Mouse (Mus musculus): ENCODE results near the gene Eme1.
"Not testable (repeated sequence)": the region's sequence is repeated elsewhere in the genome, so short reads cannot be mapped to it uniquely, and the experiment has no call there.

The Eme1 gene

DNA sequence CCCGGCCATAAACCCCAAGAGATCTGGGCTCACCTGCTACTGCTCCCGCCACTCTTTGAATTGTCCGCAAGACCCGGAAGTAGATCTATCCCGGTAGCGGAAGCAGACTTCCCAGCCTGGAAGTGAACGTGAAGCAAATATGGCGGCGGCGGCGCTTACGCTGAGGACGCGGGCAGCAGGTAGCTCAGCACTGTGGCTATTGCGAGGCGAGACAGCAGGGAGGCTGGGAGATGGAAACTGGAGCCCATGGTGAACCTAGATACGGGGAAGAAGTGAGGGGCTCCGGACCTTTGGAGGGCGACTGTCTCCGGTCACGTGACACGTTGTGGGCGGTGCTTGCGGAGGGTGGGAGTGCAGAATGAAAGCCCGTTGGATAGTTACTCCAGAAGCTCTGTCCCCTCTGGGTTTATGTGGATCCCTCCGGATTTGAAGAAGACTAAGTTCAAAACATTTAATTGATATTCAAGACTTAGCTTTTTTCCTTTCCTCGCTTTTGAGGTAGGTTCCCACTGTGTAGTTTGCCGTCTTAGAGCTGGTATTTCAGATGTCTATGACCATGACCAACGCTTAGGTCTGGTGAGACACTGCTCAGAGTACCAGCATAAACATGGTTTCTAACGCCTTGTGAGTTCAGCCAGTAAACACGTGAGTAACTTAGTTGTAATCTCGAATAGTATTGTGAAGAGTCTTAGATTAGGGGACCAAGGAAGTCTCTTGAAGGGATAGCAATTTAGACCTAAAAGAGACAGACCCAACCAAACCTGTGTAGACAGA, at the start of gene Eme1, which contains the start of gene Mrpl27:
Gene Eme1 (minus strand): TSS at position 302 of the 774 bp plus-strand sequence.
Gene Mrpl27 (plus strand): TSS at position 105 of the 774 bp plus-strand sequence.
- DNase-seq, result peak; percentile 83

DNA sequence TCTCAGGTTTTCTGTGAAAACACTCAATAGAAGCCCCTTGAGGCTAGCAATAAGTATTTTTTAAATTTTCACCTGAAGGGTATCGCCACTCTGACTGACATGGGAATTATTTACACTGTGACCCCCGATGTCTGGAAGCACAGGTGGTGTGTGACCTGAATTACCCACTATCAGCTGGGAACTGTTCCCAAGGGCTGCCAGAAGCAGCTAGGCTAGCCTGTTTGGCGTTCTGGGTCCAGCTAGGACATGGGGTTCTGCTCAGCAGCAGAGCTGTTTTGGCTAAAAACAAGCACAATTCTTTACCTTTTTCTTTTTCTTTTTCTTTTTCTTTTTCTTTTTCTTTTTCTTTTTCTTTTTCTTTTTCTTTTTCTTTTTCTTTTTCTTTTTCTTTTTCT, 48.4 kb upstream of the Eme1 start:
- no peak for DNase-seq

DNA sequence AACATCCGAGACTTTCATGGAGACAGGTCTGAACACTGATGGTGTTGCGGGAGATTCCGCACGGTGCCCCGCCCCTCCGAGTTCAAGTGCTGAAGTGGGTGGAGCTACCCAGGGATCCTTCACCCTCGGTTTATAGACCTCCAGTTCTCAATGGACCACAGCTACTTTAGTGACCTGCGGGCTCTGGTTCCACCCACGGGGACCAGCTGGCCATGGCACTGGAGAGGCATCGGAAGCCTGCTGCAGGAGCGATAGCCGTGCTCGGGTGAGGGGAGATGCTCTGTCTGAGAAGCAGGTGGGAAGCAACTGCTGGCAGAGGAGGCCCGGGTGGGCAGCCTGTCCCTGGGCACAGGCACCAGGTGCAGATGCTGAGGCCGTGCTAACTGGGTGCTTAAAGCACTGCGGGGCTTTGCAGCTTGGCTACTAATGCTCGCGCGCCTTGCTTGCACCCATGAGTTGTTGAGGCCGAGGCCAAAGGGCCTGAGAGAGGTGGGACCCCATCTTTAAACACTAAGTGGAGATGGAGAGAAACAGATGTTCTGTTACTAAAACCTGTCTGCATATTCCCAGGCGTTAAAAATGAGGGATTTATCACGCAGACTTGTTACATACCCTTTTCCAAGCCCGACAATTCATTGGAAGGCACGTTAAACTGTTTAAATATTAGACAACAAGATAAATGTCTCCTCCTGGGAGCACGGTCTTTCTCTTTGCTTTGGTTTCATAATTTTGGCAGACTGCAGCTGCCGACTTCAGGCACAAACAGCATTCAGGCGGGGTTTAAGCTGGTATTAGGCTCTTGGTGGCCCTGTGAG, 47.8 kb upstream of the Eme1 start:
- no peak for DNase-seq

DNA sequence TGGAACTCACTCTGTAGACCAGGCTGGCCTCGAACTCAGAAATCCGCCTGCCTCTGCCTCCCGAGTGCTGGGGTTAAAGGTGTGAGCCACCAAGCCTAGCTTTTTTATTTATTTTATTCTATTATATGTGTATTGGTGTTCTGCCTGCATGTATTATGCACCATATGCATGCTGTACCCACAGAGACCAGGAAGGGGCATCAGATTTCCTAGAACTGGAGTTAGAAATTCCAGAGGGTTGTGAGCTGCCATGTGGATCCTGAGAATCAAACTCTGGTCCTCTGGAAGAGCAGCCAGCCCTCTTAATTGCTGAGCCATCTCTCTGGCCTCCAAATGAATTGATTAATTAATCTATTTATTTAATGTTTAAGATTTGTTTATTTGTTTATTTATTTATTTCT, 45.6 kb upstream of the Eme1 start:
- DNase-seq, result no peak

DNA sequence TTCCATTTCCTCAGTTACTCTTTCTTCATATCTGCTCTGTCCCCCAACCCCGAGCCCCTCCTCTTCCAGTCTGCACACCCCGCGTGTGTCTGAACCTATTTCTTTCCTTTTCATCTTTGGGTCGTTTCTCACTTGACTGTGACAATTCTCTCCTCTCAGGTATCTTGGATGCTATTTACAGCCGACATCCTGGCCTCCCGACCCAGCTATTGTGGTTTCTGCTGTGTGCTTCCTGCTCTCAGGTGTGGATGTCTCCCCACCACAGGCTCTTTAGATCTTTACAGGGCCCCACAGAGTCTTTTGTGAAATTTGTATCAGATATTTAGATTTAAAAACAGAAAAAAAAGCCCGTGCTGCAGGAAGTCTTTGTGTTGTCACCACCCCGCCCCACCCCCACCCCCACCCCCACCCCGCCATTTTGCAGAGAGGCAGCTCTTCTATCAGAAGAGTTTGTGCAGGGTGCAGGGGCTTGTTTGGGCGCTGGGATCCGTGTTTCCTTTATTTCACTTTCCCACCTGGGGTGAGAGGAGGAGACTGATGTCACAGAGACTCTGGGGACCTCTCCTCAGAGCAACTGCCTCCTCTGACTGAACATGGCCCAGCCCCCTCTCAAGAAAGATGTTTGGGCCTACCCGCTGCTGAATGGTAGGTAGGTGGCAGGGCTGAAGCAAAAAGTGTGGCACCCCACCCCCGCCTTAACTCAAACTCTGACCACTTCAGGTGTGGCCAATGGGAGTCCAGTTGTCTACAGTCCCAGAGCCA, 44.1 kb upstream of the Eme1 start:
- no peak for DNase-seq

DNA sequence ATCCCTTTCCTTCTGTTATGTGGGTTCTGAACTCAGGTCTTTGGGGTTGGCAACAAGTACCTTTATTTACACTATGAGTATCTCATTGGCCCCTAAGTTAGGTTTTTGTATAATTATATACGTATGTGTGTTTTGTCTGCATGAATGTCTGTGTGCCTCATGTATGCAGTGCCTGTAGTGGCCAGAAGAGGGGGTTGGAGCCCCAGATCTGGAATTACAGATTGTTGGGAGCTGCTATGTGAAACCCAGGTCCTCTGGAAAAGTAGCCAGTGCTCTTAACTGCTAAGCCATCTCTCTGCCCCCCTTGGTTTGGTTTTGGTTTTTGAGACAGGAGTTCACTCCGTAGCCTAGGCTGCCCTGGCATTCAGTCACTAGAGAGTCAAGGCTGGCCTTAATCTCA, 43.4 kb upstream of the Eme1 start:
- DNase-seq, result no peak

DNA sequence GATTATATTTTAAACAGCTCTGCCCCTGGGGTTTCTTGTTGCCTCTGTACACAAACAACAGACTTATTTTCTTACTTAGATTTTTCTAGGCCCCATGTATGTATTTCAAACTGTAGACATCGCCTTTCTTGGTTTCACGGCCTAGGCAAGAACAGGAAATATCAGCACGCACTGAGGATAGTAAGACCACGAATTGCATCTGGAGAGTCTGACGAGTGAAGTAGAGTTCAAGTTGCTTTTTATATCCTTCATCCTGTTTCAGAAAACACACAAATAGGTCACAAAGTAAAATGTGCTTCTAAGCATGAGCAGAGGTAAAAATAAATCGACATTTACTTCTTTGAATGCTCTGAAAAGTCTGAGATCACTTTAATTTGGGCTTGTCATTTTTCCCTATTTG, 41.7 kb upstream of the Eme1 start:
- DNase-seq, result no peak

DNA sequence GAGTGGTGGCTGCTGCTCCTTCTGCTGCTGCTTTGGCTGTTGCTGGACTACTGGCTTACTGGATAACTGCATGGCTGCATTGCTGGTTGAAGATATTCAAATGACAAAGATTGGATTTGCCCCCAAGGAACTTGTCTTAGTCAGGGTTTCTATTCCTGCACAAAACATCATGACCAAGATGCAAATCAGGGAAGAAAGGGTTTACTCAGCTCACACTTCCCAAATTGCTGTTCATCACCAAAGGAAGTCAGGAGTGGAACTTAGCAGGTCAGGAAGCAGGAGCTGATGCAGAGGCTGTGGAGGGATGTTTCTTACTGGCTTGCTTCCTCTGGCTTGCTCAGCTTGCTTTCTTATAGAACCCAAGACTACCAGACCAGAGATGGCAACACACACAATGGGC, 38.7 kb upstream of the Eme1 start:
- not testable (repeated sequence) for DNase-seq

DNA sequence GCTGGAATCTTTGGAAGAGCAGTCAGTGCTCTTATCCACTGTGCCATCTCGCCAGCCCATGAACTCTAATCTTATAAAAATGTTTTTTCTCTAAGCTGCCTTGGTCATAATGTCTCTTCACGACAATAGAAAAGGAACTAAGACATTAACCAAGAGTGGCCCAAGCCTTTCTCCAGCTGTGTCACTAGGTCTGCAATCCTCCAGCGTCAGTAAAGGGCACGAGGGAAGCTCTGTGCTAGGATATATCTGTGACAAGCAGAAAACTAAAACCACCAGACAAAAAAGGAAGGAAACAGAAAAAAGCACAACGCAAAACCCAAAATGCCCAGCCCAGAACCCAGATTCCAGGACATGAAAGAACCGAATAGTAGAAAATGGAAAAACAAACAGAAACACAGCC, 33.4 kb upstream of the Eme1 start:
- DNase-seq, result no peak

DNA sequence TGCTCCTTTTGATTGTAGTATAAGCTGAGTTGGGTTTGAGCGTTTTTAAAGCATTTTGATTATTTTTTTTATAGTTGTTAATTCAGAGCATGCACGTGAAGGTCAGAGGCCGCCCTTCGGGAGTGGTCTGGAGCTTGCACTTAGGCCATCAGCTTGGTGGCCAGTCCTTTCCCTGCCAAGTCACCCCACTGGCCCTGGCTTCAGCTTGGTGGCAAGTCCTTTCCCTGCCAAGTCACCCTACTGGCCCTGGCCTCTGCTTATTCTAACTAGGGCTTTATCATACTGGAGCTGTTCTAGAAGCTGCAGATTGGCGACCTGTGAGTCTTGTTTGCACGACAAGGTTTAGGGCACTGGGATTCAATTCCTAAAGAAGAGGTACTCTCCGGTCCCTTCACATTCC, 28.7 kb upstream of the Eme1 start:
- no peak for DNase-seq

DNA sequence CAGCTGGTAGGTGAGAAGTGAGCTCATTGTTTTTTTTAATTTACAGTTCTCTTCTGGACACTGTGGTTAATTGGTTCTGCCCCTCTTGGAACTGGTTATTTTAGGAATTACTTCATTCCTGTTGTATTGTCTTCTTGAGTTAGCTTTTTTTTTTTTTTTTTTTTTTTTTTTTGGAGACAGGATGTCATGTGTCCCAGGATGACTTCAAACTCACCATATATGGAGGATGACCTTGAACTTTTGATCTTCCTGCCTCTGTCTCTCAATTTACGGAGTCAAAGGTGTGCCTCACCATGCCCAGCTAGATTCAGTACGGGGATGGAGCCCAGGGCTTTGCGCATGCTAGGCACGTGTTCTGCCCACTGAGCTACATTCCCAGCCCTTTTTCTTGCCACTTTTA, 27.9 kb upstream of the Eme1 start:
- DNase-seq, result no peak

DNA sequence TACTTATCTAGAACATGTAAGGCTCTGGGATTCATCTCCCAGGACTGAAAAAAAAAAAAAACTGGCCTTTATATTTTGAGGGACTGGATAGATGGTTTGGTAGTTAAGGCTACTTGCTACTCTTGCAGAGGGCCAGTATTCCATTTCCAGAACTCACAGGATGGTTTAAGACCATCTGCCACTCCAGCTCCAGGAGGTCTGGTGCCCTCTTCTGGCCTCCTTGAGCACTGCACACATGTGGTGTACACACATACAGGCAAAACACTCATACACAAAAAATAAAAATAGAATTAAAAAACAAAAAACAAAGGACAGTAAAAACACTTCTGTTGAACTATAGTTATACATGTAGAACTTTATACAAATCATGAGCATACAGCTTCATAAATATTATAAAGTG, 26.9 kb upstream of the Eme1 start:
- no peak for DNase-seq

DNA sequence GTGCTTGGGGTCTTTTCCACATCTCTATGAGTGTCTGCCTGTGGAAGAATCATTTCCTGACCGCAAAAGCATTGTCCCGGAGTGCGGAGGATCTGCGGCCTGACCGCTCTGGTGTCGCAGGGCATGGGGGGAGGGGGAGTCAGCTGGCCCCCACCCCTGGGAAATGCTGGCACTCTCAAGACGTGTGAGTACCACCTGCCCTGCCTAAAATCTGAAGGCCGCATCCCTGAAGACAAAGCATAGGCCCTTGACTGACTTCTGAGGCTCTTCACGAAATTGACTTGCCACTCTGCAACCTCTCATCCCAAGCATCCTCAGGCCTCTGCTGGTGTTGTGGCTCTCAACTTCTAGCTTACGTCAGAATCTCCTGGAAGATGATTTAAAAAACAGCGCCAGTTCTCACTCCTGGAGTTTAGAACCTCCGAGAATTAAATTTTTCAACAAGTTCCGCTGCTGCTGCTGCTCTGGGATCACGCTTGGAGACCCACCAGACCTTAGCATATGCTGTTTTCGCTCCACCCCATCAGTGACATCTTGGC, 23.9 kb upstream of the Eme1 start:
- no peak for DNase-seq

DNA sequence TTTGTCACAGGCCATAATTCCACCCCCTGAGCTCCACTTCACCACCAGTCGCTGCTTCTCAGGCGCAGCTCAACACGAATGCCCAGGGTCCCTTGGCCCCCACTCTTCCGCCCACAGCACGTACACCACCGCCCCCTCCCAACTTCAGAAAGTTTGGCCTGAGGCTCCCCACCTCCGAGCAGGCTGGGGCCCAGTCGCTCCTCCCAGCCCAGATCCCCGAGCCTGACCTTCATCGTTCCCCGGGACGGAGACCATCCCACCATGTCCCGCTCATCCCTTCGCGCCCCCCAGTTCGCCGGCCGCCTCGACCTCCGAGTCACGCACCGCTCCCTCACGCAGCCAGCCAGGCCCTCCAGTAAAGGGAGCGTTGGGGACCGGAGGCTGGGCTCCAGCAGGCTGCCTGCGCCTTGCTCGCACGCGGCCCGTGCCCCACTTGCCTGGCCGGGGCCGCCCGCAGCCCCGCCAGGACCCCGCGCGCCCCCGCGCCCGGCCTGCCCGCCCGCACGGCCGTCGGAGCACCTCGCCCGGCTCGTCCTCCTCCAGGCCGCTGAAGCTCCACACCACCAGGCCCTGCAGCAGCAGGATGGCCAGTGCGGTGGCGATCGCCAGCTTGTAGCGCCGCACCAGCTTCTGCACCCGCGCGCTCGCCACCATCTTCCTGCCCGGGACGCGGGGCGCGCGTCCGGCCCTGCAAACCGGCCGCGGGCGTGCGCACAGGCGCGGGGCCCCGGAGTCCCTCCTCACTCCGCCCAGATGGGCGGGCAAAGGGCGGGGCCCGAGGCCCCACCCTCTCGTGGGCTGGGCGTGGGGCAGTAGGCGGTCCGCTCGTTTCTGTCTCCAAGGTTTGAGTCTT, 23.2 kb upstream of the Eme1 start, which contains the start of gene Xylt2:
Gene Xylt2 (minus strand): TSS at position 762 of the 853 bp plus-strand sequence.
- peak; percentile 92 for DNase-seq

DNA sequence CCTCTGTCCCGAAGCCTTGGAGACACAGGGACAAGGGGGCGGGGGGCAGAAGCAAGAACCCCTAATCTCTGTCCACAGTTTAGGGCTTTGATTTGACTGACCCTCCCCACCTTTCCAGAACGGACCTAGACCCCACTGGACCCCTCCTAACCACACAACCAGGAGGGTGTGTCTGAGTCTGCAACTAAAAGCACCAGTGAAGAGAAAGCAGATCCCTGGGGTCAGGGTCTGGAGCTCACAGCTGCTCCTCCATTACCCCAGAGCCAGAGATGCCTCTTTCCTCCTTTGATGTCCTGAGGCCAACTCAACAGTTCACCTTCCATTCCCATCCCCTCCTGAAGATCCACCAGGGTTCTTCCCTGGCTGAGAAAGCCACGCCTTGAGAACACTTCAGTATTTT, 22.5 kb upstream of the Eme1 start:
- no peak for DNase-seq

DNA sequence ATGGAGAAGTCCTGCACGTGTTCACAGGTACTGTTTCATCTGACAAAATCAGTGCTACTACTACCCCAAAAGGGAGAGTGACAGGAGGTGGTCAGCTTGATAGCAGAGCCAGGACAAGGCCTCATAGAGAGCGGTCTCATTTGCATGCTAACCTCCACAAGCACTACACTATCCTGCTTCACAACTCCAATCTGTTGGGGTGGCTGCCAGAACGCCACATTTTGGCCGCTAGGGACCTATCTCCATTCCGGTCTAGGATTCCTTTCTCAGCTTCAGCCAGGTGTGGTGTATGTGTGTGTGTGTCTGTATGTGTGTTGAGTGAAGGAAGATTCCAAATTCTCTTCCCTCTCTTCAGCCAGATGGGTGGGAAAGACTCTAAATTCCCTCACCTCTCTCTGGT, 21.7 kb upstream of the Eme1 start:
- no peak for DNase-seq

DNA sequence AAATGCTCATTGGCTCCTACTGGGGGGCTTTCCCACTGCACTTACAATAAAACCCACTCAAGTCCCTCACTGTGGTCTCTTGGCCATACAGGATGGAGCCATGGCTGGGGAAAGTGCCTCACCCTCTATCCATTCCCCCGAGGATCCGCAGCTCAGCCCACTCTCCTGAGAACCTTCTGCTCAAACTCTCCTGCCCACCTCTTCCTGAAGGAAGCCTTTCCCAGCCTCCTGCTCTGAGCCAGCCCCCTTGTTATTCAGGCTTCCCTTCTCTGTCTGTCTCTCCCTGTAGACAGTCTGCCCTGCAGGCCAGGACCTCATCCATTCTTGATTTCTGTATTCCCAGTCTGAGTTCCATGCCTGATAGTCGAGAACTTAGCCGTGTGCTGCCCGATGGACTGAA, 21.2 kb upstream of the Eme1 start:
- DNase-seq, result no peak

DNA sequence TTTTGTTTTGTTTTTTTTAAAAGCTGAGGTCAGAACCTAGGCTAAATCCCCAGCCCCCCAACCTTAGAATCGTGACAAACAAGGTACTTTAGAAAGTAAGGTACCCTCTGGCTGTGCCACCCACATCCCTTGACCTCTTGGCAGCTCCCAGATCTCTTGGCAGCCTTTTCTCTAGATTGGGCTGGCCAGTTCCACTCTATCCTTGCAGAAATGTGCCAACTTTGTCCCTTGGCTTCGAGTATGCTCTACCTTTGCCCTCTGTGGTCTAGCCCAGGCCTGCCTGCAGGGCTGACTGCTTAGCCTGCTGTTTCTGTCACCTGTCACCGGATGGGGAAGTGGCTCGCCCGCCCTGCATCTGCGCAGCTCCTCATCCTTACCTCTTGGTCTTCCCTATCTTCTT, 11.5 kb upstream of the Eme1 start:
- no peak for DNase-seq

DNA sequence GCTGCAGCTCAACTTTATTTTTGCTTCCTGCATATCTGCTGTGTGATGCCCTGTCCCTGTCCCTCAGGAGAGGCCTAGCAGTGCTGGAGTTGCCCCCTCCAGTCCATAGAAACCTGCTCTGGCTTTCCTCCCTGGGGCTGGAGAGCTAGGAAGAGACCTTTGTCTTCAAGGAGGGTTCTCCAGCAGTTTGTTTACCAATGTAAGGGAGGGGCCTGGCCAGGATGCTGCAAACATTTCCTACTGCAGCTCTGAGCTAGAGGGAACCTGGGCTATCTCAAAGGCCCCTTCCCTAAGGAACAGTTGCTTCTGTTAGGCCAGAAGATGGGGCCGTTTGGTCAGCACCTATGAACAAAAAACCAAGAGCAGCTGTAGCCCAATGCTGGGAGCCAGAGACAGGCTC, 7.6 kb upstream of the Eme1 start:
- DNase-seq, result no peak

DNA sequence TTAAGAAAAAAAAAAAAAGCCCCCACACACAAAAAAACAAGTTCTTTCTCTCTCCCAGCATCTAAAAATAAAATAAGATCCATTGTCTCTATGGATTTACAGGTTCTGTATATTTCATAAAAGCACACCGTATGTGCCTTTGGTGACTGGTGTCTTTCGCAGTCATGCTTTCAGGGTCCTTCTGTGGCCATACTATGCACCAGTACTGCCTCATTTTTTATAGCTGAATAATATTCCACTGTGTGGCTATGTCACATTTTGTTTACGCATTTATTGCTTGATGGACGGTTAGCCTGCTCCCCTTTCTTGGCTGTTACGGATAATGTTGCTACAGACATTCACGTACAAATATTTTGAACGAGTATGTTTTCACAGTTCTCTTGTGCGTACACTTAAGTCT, 791 bp downstream of the Eme1 start:
- no peak for DNase-seq

DNA sequence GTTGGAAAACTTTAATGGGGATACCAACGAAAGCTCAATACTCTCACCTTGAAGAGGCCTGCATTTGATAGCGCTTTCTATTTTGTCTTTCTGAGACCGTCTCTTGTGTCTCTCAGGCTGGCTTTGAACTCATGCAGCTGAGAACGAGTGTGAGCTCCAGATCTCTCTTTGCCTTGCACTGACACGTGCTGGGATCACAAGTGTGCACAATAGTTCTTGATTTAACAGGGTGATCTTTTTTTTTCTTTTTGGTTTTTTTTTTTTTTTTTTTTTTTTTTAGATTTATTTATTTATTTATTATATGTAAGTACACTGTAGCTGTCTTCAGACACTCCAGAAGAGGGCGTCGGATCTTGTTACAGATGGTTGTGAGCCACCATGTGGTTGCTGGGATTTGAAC, 2.5 kb downstream of the Eme1 start:
- not testable (repeated sequence) for DNase-seq

DNA sequence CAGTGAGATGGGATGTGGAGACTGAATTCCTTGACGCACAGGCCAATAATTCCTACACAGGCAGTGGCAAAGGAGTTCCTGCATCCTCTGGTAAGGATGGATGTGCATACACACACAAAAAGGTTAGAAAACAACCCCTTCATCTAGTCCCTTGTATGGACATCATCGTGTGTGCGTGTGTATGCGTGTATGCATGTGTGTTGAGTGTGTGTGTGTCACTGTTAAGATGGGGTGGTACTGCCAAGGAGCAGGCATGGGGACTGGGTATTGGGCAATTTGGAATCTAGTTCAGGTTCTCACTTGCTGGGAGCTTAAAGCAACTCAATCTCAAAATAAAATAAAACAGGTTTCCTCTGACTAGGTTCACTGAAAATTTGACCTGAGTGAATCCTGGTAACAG, 7.3 kb downstream of the Eme1 start:
- no peak for DNase-seq
